Mouse (Mus musculus) hindbrain, embryonic 16.5 days (tissue): ENCODE measurements around the gene Anapc15. TPM values are rescaled to one million over a fixed set of nuclear protein-coding genes. Genes with fewer than 3 reads are reported as not detected.

ENCODE experiments used
- microRNA-seq: library from miRNA; unstranded; fragments of <30 nt; microRNA quantifications from one replicate; pipeline ENCODE4, GENCODE M21; 2017
- polyA plus RNA-seq: library from polyadenylated mRNA; unstranded; fragments of >200 nt; fragmentation: Nextera tagmentation; extraction: Ambion mirVana; gene quantifications from 2 replicates; pipeline ENCODE4 v1.2.1, GENCODE M21; 2015

Gene Anapc15
- polyA plus RNA-seq, 1 experiment from 2014 or later = 72.2 TPM

Small RNAs within 50 kb of the gene (microRNA-seq; reads per million reads assigned to microRNA genes)
- gene Gm22655 = not detected

Other genes starting within 250 kb of the Anapc15 start
- gene Clpb, start 200.1 kb upstream of the Anapc15 start, polyA plus RNA-seq = 47.3 and 47.6 TPM in 2 replicates
- gene Phox2a, start 45.4 kb upstream of the Anapc15 start, polyA plus RNA-seq = 1.1 and 1.8 TPM in 2 replicates
- 9.3 and 14.3 TPM in 2 replicates for gene Inppl1, start 25.5 kb upstream of the Anapc15 start, polyA plus RNA-seq
- gene Folr2, start 6.5 kb upstream of the Anapc15 start, polyA plus RNA-seq = 1.5 and 2.5 TPM in 2 replicates
- 60.3 and 70.1 TPM in 2 replicates for gene Folr1, start 7.1 kb downstream of the Anapc15 start, polyA plus RNA-seq
- 159 and 164 TPM in 2 replicates for gene Lamtor1, start 42.2 kb downstream of the Anapc15 start, polyA plus RNA-seq
- gene Tomt, start 42.6 kb downstream of the Anapc15 start, polyA plus RNA-seq = 0.38 and 0.62 TPM in 2 replicates
- 11.6 and 15.0 TPM in 2 replicates for gene Lrrc51, start 70.2 kb downstream of the Anapc15 start, polyA plus RNA-seq
- gene Numa1, start 70.4 kb downstream of the Anapc15 start, polyA plus RNA-seq = 32.7 and 38.9 TPM in 2 replicates
- gene Il18bp, start 155.0 kb downstream of the Anapc15 start, polyA plus RNA-seq = 4.1 and 4.7 TPM in 2 replicates
- 35.0 and 35.9 TPM in 2 replicates for gene Rnf121, start 201.8 kb downstream of the Anapc15 start, polyA plus RNA-seq
- gene Xndc1, start 201.8 kb downstream of the Anapc15 start, polyA plus RNA-seq = 24.6 and 26.9 TPM in 2 replicates
- 0.63 and 1.3 TPM in 2 replicates for gene Xntrpc, start 202.0 kb downstream of the Anapc15 start, polyA plus RNA-seq
- gene Trpc2, start 219.4 kb downstream of the Anapc15 start, polyA plus RNA-seq = not detected in 2 replicates
- gene Art1, start 238.0 kb downstream of the Anapc15 start, polyA plus RNA-seq = 0.19 and 1.4 TPM in 2 replicates
- 0.23 and 0.35 TPM in 2 replicates for gene Art5, start 245.8 kb downstream of the Anapc15 start, polyA plus RNA-seq